Mouse (Mus musculus): Measurements from ENCODE around the gene Mov10. TPM values are rescaled to one million over a fixed set of nuclear protein-coding genes. Genes with fewer than 3 reads are reported as not detected.
"Not testable (repeated sequence)": the region's sequence is repeated elsewhere in the genome, so short reads cannot be mapped to it uniquely, and the experiment has no call there.

Mov10 gene
- polyA plus RNA-seq, 1 experiment from 2014 or later, result 36.2 TPM

GRCm38 (mm10) chr3:104767141-104767540 is 51.2 kb downstream of the Mov10 start:
- no peaks in the 10 kb centered on the region for H3K36me3 ChIP-seq (ENCODE audit: control insufficient read depth, insufficient read depth)
- no peak overlapping the region for H3K9ac ChIP-seq (ENCODE audit: low read depth, low read length)
- H3K27me3 ChIP-seq (ENCODE audit: control insufficient read depth, insufficient read depth, low read depth, low read length), result no peaks in the 10 kb centered on the region
- H3K4me3 ChIP-seq (ENCODE audit: low read depth, low read length), result no peak overlapping the region
- WGBS (ENCODE audit: insufficient replicate concordance), result 36% methylated on average over 2 of the region's 2 CpGs
- no peaks in the 10 kb centered on the region for H3K9me3 ChIP-seq (replicated peaks; ENCODE audit: control insufficient read depth, low read length)
- peaks cover 6% of the 10 kb centered on the region for H3K4me1 ChIP-seq (ENCODE audit: control insufficient read depth, low read depth, low read length)
- H3K27ac ChIP-seq (ENCODE audit: low read length), result no peak overlapping the region
- ATAC-seq (ENCODE audit: low read depth), result no peak
- no peak overlapping the region for H3K4me2 ChIP-seq (ENCODE audit: low read depth, low read length)

GRCm38 (mm10) chr3:104765021-104765420 is 53.3 kb downstream of the Mov10 start:
- Histone ChIP-seq H3K9ac (ENCODE audit: low read depth, low read length) (no peak overlapping the region), H3K27me3 (ENCODE audit: control insufficient read depth, insufficient read depth, low read depth, low read length) (no peaks in the 10 kb centered on the region), H3K36me3 (ENCODE audit: control insufficient read depth, insufficient read depth) (no peaks in the 10 kb centered on the region), H3K4me3 (ENCODE audit: low read depth, low read length) (no peak overlapping the region), H3K27ac (ENCODE audit: low read length) (no peak overlapping the region), H3K4me2 (ENCODE audit: low read depth, low read length) (no peak overlapping the region), H3K9me3 (replicated peaks; ENCODE audit: control insufficient read depth, low read length) (no peaks in the 10 kb centered on the region), H3K4me1 (ENCODE audit: control insufficient read depth, low read depth, low read length) (peaks cover 14% of the 10 kb centered on the region)
- 9% methylated on average over 4 of the region's 4 CpGs for WGBS (ENCODE audit: insufficient replicate concordance)
- no peak for ATAC-seq (ENCODE audit: low read depth)

- 12% methylated on average over 19 of the region's 20 CpGs for WGBS (ENCODE audit: insufficient replicate concordance)
- not testable (repeated sequence) for H3K27me3 ChIP-seq (ENCODE audit: control insufficient read depth, insufficient read depth, low read depth, low read length); H3K9me3 ChIP-seq (replicated peaks; ENCODE audit: control insufficient read depth, low read length); H3K36me3 ChIP-seq (ENCODE audit: control insufficient read depth, insufficient read depth)
- peak overlapping the region; percentile 37; the same call in 1 of the 2 replicates for H3K27ac ChIP-seq (ENCODE audit: low read length)
- H3K9ac ChIP-seq (ENCODE audit: low read depth, low read length), result 0 out of 2 replicates have a peak overlapping the region, but pooled peaks have one; percentile 34
- peak overlapping the region; percentile 54 for H3K4me2 ChIP-seq (ENCODE audit: low read depth, low read length)
- peaks cover 20% of the 10 kb centered on the region for H3K4me1 ChIP-seq (ENCODE audit: control insufficient read depth, low read depth, low read length)
- H3K4me3 ChIP-seq (ENCODE audit: low read depth, low read length), result peak overlapping the region; percentile 20; the same call in 1 of the 2 replicates
- ATAC-seq (ENCODE audit: low read depth), result peak; percentile 78
Observed at GRCm38 (mm10) chr3:104762103-104762863, 56.1 kb downstream of the Mov10 start.

GRCm38 (mm10) chr3:104758869-104759268 is 59.5 kb downstream of the Mov10 start:
- no peak for ATAC-seq (ENCODE audit: low read depth)
- WGBS (ENCODE audit: insufficient replicate concordance), result 24% methylated on average over 5 of the region's 5 CpGs
- no peaks in the 10 kb centered on the region for H3K36me3 ChIP-seq (ENCODE audit: control insufficient read depth, insufficient read depth)
- H3K4me2 ChIP-seq (ENCODE audit: low read depth, low read length), result peak overlapping the region; percentile 82
- no peaks in the 10 kb centered on the region for H3K9me3 ChIP-seq (replicated peaks; ENCODE audit: control insufficient read depth, low read length)
- no peak overlapping the region; the same call in 1 of the 2 replicates for H3K9ac ChIP-seq (ENCODE audit: low read depth, low read length)
- peaks cover 20% of the 10 kb centered on the region for H3K4me1 ChIP-seq (ENCODE audit: control insufficient read depth, low read depth, low read length)
- peaks cover 6% of the 10 kb centered on the region for H3K27me3 ChIP-seq (ENCODE audit: control insufficient read depth, insufficient read depth, low read depth, low read length)
- H3K4me3 ChIP-seq (ENCODE audit: low read depth, low read length), result peak overlapping the region; percentile 50
- H3K27ac ChIP-seq (ENCODE audit: low read length), result no peak overlapping the region

GRCm38 (mm10) chr3:104758406-104758805 is 60.0 kb downstream of the Mov10 start:
- under 1% methylated on average over 27 of the region's 27 CpGs for WGBS (ENCODE audit: insufficient replicate concordance)
- no peaks in the 10 kb centered on the region for H3K9me3 ChIP-seq (replicated peaks; ENCODE audit: control insufficient read depth, low read length)
- peak overlapping the region; percentile 48 for H3K9ac ChIP-seq (ENCODE audit: low read depth, low read length)
- peak overlapping the region; percentile 82 for H3K4me2 ChIP-seq (ENCODE audit: low read depth, low read length)
- peak; percentile 48; the same call in 1 of the 2 replicates for ATAC-seq (ENCODE audit: low read depth)
- H3K4me3 ChIP-seq (ENCODE audit: low read depth, low read length), result peak overlapping the region; percentile 50
- peaks cover 6% of the 10 kb centered on the region for H3K27me3 ChIP-seq (ENCODE audit: control insufficient read depth, insufficient read depth, low read depth, low read length)
- H3K36me3 ChIP-seq (ENCODE audit: control insufficient read depth, insufficient read depth), result no peaks in the 10 kb centered on the region
- H3K27ac ChIP-seq (ENCODE audit: low read length), result no peak overlapping the region
- peaks cover 20% of the 10 kb centered on the region for H3K4me1 ChIP-seq (ENCODE audit: control insufficient read depth, low read depth, low read length)

GRCm38 (mm10) chr3:104752845-104753244 is 65.5 kb downstream of the Mov10 start:
- not testable (repeated sequence) for H3K4me3 ChIP-seq (ENCODE audit: low read depth, low read length); H3K4me1 ChIP-seq (ENCODE audit: control insufficient read depth, low read depth, low read length); H3K36me3 ChIP-seq (ENCODE audit: control insufficient read depth, insufficient read depth); H3K9me3 ChIP-seq (replicated peaks; ENCODE audit: control insufficient read depth, low read length); H3K27me3 ChIP-seq (ENCODE audit: control insufficient read depth, insufficient read depth, low read depth, low read length); ATAC-seq (ENCODE audit: low read depth); H3K9ac ChIP-seq (ENCODE audit: low read depth, low read length); H3K27ac ChIP-seq (ENCODE audit: low read length)
- H3K4me2 ChIP-seq (ENCODE audit: low read depth, low read length), result peak overlapping the region; percentile 35; the same call in 1 of the 2 replicates
- WGBS (ENCODE audit: insufficient replicate concordance), result 26% methylated on average over 16 of the region's 25 CpGs

Other genes with a start within 250 kb of the Mov10 start
- 87.4 and 87.5 TPM in 2 replicates for gene Slc16a1, start 179.9 kb downstream of the Mov10 start, polyA plus RNA-seq (2015; fragmentation: Nextera tagmentation; extraction: Ambion mirVana)
- gene Ppm1j, start 37.5 kb downstream of the Mov10 start, polyA plus RNA-seq (2015; fragmentation: Nextera tagmentation; extraction: Ambion mirVana), result 0.23 and 0.27 TPM in 2 replicates
- 0.04 TPM in 1 of 2 replicates, not detected in the other for gene Fam19a3, start 36.7 kb downstream of the Mov10 start, polyA plus RNA-seq (2015; fragmentation: Nextera tagmentation; extraction: Ambion mirVana)
- 20.3 and 21.9 TPM in 2 replicates for gene Rhoc, start 30.2 kb downstream of the Mov10 start, polyA plus RNA-seq (2015; fragmentation: Nextera tagmentation; extraction: Ambion mirVana)
- gene St7l, start 45.4 kb upstream of the Mov10 start, polyA plus RNA-seq (2015; fragmentation: Nextera tagmentation; extraction: Ambion mirVana), result 10.9 and 13.3 TPM in 2 replicates
- gene Capza1, start 45.9 kb upstream of the Mov10 start, polyA plus RNA-seq (2015; fragmentation: Nextera tagmentation; extraction: Ambion mirVana), result 73.3 and 79.1 TPM in 2 replicates
- gene Wnt2b, start 143.4 kb upstream of the Mov10 start, polyA plus RNA-seq (2015; fragmentation: Nextera tagmentation; extraction: Ambion mirVana), result 0.11 and 0.19 TPM in 2 replicates
- 2.1 and 3.3 TPM in 2 replicates for gene Cttnbp2nl, start 234.6 kb upstream of the Mov10 start, polyA plus RNA-seq (2015; fragmentation: Nextera tagmentation; extraction: Ambion mirVana)
- gene 4930564D02Rik, start 248.3 kb upstream of the Mov10 start, polyA plus RNA-seq (2015; fragmentation: Nextera tagmentation; extraction: Ambion mirVana), result not detected in 2 replicates

Measured in liver, embryonic 16.5 days (tissue).